Mouse (Mus musculus) thymus, postnatal 4 days (tissue): ENCODE measurements around the gene 6430548M08Rik.

Experiments
- DNase-seq: peaks from one replicate; pipeline ENCODE4 v3.0.0; 2021

The 6430548M08Rik gene

DNA sequence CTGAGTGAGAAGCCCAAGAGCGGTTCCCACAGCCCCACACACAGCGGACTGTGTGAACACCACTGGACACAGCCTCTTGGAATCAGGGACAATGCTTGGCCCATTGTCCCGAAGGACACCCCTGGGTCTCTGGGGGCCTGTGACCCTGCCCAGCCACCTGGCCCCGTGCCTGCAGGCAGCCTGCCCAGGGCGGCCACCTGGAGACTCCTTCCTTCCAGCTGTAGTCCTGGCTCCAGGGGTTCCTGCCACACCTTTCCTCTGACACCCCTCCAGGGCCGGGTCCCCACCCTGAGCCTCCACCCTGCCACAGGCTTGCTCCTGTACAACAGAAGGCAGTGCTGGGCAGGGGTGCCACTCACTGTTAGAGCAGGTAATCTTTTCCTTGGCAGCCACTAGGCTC, 74.6 kb downstream of the 6430548M08Rik start:
- DNase-seq, result no peak

DNA sequence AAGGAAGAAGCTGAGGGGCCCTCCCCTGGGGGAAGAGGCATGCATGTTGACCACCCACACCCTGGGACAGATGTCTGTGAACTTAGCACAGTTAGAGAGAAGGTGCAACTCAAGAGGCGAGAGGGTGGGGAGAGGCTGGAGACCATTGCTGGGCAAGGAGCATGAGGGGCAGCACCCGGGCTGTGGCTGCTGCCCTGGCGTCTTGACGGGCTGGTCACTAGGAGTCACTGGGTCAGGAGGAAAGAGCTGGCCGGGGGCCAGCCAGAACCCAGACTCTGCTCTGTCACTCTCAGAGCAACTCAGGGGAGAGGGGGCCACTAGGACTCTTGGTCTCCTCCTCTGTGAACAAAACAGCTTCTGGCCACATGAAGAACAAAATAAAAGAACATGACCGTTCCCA, 75.5 kb downstream of the 6430548M08Rik start:
- no peak for DNase-seq

- DNase-seq, result no peak
These were observed 76.3 kb downstream of the 6430548M08Rik start for GRCm38 (mm10) chr8:120190107-120190809.

GRCm38 (mm10) chr8:120190810-120191413, 77.0 kb downstream of the 6430548M08Rik start:
- no peak for DNase-seq

GRCm38 (mm10) chr8:120191633-120192032, 77.7 kb downstream of the 6430548M08Rik start:
- DNase-seq, result no peak

- no peak for DNase-seq
These were observed 78.2 kb downstream of the 6430548M08Rik start for GRCm38 (mm10) chr8:120192118-120192517.

DNA sequence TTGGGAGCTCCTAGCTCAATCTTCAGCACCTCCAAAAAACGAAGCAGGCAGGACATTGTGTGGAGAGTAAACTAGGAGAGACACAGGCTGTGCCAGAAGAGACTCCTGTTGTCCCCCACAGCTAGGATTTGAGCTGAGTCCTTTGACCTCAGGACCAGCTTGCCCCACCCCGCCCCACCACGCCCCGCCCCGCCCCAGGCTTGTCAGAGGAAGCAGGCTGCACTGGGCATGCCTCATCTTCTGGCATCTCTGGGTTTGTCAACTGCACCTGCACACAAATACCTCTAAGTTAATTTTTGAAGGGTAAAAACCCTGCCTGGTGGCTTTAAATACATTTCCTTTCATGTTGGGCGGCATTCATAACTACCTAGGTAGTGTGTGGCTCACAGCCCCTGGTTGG, 87.4 kb downstream of the 6430548M08Rik start:
- DNase-seq, result peak; percentile 66

- no peak for DNase-seq
These were observed 88.6 kb downstream of the 6430548M08Rik start for GRCm38 (mm10) chr8:120202546-120202945.

DNA sequence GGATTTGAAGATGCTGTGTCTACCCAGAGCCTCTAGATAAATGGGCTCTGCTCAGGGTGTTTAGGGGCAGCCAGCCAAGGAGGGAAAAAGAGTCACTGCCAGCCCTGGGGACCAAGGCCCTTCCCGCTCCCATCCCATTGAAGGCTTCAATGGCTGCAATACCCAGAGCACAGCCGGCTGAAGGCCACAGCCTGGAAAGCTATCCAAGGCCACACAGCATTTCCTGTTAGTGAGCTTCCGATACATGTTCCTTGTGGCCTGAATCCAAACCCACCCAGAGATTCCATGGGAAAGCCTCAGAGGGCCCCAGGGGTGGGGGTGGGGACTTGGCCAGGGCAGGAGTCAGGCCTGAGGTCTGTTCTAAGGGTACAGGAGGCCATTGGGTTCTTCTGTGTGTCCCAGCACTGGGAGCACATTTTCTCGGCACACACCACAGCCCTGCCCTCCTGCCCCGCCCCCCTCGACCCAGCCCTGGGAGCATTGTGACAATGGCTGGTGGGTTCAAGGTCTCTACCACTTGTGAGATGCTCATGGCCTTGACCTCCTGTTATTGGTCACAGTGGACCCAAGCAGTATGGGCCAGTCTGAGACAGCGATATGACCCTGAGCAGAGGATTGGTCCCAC, 90.9 kb downstream of the 6430548M08Rik start:
- no peak for DNase-seq

DNA sequence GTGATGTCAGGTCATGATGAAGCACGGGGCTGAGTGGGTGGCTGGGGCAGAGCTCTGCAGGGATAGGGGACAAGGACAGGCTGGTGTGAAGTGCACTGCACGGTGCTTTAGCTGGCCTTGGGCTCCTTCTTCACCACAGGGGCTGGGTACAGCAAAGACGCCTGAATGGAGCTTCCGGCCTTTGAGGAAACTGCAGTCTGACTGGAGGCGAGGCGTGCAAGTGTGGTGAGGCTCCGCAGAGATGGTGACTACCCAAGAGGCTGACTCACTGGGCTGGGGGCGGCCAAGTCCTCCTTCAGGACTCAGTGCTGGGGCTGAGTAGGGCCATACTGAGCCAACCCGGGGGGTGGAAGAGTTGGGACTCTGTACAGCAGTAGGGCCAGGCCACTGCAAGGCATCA, 92.0 kb downstream of the 6430548M08Rik start:
- DNase-seq, result no peak

- DNase-seq, result no peak
These were observed 93.4 kb downstream of the 6430548M08Rik start for GRCm38 (mm10) chr8:120207364-120207763.

DNA sequence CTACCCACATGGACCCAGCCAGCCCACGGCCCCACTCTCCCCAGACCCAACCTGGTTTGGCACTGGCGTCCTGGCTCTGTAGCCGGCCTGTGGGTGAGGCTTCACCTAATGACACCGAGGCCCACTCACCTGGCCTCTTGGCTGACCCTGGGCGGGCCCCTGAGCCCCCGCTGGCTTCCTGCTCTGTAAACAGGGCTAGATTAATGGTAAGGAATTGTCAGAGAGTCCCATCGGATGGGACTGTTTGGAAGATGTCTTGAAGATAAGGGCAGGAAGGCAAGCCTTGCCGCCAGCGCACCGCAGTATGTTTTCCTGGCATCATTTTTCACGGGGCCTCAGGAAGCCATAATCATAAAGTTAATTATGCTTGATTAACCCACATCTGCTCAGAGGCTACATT, 94.2 kb downstream of the 6430548M08Rik start:
- DNase-seq, result no peak

- DNase-seq, result peak; percentile 37
These were observed 97.4 kb downstream of the 6430548M08Rik start for GRCm38 (mm10) chr8:120211345-120211744.

DNA sequence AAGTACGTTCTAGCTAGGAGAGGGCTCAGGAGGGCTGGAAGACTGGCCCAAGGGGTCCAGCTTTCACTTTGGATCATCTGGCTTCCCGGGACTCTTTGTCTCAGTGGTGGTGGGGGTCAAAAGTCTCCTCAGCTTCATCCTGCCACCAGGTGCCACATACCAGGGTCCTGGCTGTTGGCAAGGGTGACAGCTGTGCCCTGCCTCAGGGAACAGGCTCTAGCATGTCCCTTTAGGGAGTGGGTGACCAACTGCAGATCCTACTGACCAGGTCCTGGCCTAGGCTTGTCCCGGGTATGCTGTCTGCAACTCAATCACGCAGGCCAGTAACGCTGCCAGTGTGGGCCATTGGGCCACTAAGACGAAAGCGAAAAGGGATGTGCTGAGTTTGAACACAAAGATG, 98.6 kb downstream of the 6430548M08Rik start:
- DNase-seq, result no peak

GRCm38 (mm10) chr8:120213229-120213628, 99.3 kb downstream of the 6430548M08Rik start:
- no peak for DNase-seq

DNA sequence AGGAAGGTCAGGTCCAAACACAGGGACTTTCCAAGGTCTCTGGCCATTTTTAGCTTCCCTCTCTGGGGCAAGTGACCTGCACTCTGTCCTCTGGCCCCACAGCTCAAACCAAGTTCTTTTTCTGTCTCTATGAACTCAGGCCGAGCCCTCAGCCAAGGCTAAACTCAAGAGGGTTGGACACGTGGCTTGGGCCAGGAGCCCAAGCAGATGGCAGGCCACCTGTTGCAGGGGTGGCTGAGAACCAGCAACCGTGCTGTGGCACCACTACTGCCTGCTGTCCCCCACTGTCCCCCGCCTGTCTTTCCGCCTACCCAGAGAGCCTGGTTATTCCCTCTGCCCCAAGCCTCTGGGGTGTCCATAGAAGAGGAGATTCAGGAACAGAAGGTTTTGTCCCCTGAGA, 100.0 kb downstream of the 6430548M08Rik start:
- no peak for DNase-seq
